Mouse (Mus musculus) brain, embryonic 18.5 days (tissue): ENCODE measurements around the gene Pdx1.

Source experiments
- DNase-seq: peaks from one replicate; pipeline ENCODE4 v3.0.0-alpha.2; 2012; ENCODE audit warnings: low read depth, low spot score

Gene Pdx1

GRCm38 (mm10) chr5:147284365-147284764 lies 14.6 kb downstream of the Pdx1 start:
- DNase-seq: no peak

GRCm38 (mm10) chr5:147291764-147292505 lies 22.2 kb downstream of the Pdx1 start:
- DNase-seq: no peak

GRCm38 (mm10) chr5:147292506-147293120 lies 22.9 kb downstream of the Pdx1 start:
- DNase-seq: no peak

GRCm38 (mm10) chr5:147293127-147293910 lies 23.6 kb downstream of the Pdx1 start:
- DNase-seq: no peak

GRCm38 (mm10) chr5:147294121-147294520 lies 24.4 kb downstream of the Pdx1 start:
- no peak for DNase-seq

- no peak for DNase-seq
Measured at GRCm38 (mm10) chr5:147297249-147297648, 27.5 kb downstream of the Pdx1 start.

GRCm38 (mm10) chr5:147299255-147300000 lies 29.7 kb downstream of the Pdx1 start:
- DNase-seq: no peak

GRCm38 (mm10) chr5:147300001-147300363 lies 30.2 kb downstream of the Pdx1 start:
- DNase-seq: no peak

- no peak for DNase-seq
Measured at GRCm38 (mm10) chr5:147300917-147301780, 31.4 kb downstream of the Pdx1 start.

- no peak for DNase-seq
Measured at GRCm38 (mm10) chr5:147301781-147302070, 32.0 kb downstream of the Pdx1 start.

GRCm38 (mm10) chr5:147302141-147302540 lies 32.4 kb downstream of the Pdx1 start:
- DNase-seq: no peak

GRCm38 (mm10) chr5:147302746-147303400 lies 33.1 kb downstream of the Pdx1 start:
- no peak for DNase-seq

GRCm38 (mm10) chr5:147304276-147305155 lies 34.8 kb downstream of the Pdx1 start:
- no peak for DNase-seq

- DNase-seq: no peak
Measured at GRCm38 (mm10) chr5:147305166-147305565, 35.4 kb downstream of the Pdx1 start.

- no peak for DNase-seq
Measured at GRCm38 (mm10) chr5:147305856-147306637, 36.3 kb downstream of the Pdx1 start.

- DNase-seq: no peak
Measured at GRCm38 (mm10) chr5:147306638-147307397, 37.1 kb downstream of the Pdx1 start, which contains the start of gene Cdx2. Gene Cdx2, minus strand, starts transcription at chr5:147307270.

GRCm38 (mm10) chr5:147307398-147307785 lies 37.6 kb downstream of the Pdx1 start:
- DNase-seq: no peak

GRCm38 (mm10) chr5:147308451-147308850 lies 38.7 kb downstream of the Pdx1 start:
- DNase-seq: no peak
